Mouse (Mus musculus) heart, postnatal 4 days (tissue): Measurements from ENCODE around the gene Sim2. TPM values are rescaled to one million over a fixed set of nuclear protein-coding genes. Genes with fewer than 3 reads are reported as not detected.

Experiments used
- DNase-seq: peaks from one replicate; pipeline ENCODE4 v3.0.0; 2021
- microRNA-seq, 2 experiments: library from miRNA; unstranded; fragments of <30 nt; microRNA quantifications; one replicate each; pipeline ENCODE4 v1.2.0; 2021 to 2022
- total RNA-seq, 2 experiments: library from RNA; stranded (reverse); gene quantifications; 2 replicates each; pipeline ENCODE4 v1.2.3; 2021

Gene Sim2
- total RNA-seq, 2 experiments from 2014 or later = not detected

DNA sequence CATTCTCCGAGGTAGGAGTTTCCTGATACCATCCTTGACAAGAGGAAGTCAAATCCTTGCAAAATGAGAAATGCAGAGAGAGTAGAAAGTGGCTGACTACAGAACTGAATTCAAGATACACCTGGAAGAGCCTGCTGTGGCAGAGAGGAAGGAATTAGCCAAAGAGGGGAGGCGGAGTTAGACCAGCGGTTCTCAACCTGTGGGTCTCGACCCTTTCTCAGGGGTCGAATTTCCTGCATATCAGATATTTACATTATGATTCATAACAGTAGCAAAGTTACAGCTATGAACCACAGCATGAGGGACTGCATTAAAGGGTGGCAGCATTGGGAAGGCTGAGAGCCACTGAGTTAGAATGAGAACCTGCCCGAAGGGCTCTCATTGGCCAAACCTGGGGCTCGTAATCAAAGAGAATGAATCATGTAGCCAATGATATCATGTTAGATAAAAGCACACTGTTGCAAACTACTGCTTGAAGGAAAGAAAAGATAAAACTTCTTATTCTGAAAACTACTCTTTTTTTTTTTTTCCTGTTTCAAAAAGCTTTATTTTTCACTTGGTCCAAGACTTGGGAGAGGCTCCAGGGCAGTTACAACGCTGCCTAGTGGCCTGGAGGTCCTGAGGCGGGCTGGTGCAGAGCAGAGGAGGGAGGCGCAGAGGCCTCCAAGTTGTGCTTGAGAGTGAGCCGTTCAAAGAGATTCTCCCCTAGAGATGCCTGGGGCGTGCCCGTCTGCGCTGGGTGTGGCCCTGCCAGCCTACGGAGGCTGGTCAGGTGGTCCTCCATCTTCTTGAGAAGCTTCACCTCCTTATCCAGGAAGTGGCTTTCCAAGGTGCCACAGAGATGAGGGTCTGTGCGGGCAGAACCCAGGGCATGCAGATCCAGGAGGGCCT lies 84.2 kb downstream of the Sim2 start:
- no peak for DNase-seq

DNA sequence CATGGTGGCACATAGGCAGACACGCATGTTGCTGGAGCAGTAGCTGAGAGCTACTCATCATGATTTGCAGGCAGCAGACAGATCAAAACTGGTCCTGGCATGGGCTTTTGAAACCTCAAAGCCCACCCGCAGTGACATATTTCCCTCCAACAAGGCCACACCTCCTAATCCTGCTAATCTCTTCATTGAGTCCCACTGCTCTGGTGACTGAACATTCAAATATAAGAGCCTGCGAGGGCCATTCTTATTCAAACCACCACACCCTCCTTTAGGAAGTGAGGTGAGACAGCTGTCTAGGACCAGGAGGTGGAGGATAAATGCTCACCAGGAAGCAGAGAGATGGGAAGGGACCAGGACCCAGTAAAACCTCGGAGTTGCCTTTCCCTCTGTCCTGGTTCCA lies 85.5 kb downstream of the Sim2 start:
- DNase-seq = no peak

DNA sequence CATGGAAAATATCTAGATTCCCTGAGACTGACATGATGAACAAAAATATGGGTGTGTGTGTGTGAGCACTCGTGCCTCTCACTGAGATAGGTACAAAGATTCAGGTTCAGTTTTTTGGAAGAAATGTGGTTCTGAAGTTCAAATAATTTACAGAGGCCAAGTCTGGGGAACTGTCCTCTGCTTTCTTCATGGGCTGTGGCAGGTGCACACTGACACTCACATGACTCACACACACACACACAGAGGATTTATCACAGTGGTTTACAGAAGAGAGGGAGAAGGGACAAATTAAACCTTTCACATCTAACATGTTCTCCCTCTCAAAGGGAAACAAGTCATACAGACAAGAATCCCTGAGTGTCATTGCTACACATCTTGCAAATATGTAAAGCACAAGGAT lies 88.6 kb downstream of the Sim2 start:
- no peak for DNase-seq

- no peak for DNase-seq
These were observed 90.7 kb downstream of the Sim2 start for GRCm38 (mm10) chr16:94175366-94175986.

Small RNA genes lying within 50 kb of the gene (microRNA-seq; reads per million reads assigned to microRNA genes)
- 0 reads per million in 2 experiments for gene Gm23062

Other genes with a start within 250 kb of the Sim2 start
- gene Chaf1b, start 201.0 kb upstream of the Sim2 start, total RNA-seq = 10 to 100 TPM; 22.8 to 25.2 TPM
- not detected for gene Cldn14, start 76.1 kb upstream of the Sim2 start, total RNA-seq
- gene Hlcs, start 228.6 kb downstream of the Sim2 start, total RNA-seq = 1 to 10 TPM; 8.0 to 8.2 TPM
- gene Ripply3, start 243.5 kb downstream of the Sim2 start, total RNA-seq = 1 to 10 TPM; 3.7 to 4.5 TPM